Mouse (Mus musculus) T-helper 2 cell (primary cell): ENCODE measurements around the gene Mospd3.

Experiments used
- in situ Hi-C: fragments of 300-600 bp; cut with MboI, MseI; formaldehyde crosslinking; loops from one replicate; pipeline ENCODE4 v1.15.1; 2025; ENCODE audit warnings: high pct_unique_total_duplicates

The Mospd3 gene

GRCm38 (mm10) chr5:137583670-137584169, 17.1 kb downstream of the Mospd3 start:
- in situ Hi-C loops = no loop called here

DNA sequence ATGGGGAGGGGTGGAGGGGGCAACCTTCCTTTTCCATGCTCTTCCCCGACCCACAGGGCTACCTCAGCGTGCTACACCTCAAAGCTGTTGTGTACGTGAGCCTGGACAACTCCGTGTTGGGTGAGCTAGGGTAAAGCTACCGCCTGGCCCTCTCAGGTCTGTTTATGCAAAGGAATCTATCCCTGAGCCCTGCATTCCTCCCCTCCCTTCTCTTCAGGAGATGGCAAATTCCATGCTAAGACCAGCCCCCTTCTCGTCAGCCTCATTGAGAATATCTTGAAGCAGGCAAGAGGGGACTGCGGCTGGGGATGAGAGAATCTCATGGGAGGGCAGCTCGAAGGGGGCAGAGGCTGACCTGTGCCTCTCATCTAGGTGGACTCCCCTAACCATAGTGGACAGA, 18.2 kb downstream of the Mospd3 start:
- in situ Hi-C loops = no loop called here

DNA sequence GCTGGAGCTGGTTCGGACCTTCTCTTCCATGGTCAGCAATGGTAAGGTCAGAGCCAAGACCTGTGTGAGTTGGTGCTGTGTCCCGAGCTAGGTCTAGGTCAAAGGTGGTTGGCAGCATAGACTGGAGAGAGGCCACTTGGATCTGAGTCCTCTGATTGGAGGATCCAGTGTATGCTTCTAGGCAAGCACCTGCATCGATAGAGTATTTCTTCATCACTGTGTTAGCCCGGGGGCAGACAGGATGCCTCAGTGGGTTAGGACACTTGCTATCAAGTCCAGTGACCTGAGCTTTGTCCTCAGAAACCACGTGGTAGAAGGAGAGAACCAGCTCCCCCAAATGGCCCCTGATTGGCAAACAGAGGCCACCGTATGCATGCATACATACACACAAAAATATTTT, 20.6 kb downstream of the Mospd3 start:
- in situ Hi-C loops = no loop called here

- in situ Hi-C loops = no loop called here
These were observed 26.4 kb downstream of the Mospd3 start for GRCm38 (mm10) chr5:137574470-137574901.

DNA sequence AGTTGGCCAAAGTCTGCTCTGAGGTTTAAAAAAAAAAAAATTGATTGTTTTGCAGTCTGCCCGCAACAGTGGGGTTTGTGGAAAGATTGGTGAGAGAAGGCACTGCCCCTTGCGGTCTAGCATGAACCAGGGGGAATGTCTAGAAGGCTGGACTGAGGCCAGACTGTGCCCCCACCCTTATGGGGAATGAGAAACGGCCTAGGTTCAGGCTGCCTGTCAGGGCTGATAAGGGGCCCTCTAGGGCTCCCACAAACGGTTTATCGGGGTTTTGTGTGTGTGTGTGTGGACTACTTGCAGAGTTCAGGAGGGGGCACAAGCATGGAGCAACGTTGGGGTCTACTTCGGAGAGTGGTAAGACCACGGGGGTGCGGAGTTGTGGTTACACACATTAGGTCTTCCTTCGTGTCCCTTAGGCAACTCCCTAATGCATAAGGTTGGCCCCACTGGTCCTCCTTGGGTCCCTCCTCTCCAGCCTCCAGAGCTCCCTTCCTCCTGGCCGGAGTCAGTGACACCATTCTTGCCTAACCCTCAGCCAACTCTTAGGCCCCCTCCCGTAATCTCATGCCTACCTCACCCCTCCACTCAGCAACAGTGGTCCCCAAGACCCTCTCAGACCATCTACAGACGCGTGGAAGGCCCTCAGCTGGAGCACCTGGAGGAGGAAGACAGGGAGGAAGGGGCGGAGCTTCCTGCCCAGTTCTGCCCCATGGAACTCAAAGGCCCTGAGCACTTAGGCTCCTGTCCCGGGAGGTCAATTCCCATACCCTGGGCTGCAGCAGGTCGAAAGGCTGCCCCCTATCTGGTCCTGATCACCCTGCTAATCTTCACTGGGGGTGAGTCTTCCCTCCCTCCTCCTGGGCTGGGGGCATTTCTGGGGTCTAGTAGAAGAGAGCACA, 29.9 kb downstream of the Mospd3 start:
- in situ Hi-C loops = no loop called here

DNA sequence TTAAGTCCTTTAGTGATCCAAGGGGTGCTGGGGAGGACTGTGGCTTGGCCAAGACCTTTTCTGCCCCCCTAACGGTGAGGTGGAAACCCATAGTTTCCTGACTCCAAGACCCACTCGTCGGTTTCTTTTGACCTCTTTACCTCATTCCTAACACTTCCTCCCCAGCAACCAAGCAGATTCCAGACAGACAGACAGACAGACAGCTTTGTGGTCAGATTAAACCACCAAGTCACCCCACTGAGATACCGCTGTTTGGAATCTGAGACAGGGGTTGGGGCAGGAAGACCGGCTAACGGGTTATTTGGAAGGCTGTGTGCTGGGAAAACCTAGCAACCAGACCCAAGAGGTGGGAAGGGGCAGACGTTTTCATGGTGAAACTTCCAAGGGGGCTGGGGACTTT, 30.7 kb downstream of the Mospd3 start:
- in situ Hi-C loops = no loop called here

DNA sequence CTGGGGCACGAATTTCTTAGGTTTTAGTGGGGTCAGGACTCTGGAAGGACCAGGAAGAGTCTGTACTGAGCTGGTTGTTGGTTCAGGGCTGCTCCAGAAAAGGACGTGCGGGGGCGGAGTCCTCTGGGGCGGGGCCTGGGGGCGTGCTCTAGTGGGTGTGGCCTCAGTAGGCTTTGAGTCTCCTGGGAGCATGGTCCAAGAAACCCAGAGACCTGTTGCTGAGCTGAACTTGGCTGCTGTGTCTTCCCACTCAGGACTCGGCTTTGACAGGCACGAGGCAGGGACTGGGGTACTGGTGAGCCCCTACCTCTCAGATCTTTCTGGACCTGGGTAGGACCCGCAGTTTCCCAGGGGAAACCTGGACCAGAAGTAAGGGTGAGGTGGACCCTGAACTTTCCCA, 31.2 kb downstream of the Mospd3 start, which contains the start of gene Tfr2:
Gene Tfr2 (plus strand): TSS at position 176 of the 400 bp plus-strand sequence.
- in situ Hi-C loops = no loop called here

DNA sequence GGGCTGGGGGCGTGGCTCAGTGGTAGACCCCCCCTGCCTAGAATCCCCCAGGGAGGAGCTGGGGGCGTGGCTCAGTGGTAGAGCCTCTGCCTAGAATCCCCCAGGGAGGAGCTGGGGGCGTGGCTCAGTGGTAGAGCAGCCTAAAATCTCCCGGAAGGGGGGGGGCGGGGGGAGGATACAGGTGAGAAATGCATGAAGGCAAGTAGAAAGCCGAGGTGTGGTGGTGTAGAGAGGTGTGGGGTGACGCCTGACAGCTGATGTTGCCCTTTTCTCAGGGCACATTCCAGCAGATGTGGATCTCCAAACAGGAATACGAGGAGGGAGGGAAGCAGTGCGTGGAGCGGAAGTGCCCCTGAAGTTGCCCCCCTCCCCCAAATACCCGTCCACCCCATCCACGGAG, 31.8 kb downstream of the Mospd3 start:
- in situ Hi-C loops = no loop called here

DNA sequence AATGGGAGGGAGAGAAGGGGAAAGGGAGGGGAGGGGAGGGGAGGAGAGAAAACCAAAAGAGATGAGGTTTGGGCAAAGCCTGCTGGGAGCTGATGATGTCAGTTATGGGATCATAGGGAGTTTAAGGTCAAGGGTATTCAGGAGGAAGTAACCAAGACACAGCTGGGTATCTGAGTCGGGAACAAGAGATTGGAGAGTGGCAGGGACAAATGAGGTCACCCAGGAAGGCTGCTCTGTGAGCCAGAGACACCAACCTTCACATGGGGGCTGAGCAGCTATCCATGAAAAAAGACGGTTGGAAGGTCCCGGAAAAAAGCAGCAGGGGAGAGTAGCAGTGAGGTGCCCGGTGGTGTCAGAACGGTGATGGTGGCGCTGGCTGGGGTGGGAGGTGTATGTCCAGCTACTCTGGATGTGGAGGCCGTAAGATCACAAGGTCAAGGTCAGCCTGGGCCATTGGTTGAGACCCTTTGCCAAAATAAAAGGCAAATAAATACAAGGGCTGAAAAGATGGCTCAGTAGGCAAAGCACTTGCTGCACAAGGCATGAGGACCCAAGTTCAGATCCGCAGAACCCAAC, 32.5 kb downstream of the Mospd3 start:
- in situ Hi-C loops = no loop called here

DNA sequence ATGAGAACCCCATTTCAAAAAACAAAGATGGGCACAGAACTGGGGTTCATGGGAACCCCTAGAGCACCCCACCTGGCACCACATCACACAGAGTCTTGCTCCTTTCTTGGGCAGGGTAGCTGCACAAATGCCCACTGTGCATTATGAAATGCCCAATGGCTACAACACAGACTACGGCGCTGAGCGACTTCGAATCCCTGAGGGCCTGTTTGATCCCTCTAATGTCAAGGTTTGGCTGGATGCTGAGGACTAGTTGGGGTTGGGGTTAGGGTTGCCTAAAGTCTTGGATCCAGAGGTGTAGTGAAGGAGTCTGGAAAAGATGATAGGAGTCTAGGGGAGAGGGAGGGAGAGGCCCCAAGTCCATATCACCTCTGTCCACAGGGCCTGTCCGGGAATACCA, 34.4 kb downstream of the Mospd3 start:
- in situ Hi-C loops = no loop called here

DNA sequence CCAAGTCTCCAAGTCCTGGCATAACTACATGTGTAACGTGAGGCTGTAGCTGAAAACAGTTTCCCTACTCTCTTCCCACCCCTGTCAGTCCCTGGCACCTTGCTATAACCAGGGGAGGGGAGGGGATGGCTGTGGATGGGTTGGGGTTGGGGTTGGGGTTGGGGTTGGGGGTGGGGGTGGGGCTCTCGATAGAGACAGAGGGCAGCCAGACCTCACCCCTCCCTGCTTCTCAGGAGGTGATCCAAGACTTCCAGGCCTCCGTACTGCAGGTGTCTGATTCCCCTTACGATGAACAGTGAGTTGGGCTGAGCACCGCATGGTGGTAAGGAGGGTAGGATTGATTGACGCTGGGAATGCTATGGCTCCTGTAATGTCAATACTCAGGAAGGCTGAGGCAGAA, 35.1 kb downstream of the Mospd3 start:
- in situ Hi-C loops = no loop called here

DNA sequence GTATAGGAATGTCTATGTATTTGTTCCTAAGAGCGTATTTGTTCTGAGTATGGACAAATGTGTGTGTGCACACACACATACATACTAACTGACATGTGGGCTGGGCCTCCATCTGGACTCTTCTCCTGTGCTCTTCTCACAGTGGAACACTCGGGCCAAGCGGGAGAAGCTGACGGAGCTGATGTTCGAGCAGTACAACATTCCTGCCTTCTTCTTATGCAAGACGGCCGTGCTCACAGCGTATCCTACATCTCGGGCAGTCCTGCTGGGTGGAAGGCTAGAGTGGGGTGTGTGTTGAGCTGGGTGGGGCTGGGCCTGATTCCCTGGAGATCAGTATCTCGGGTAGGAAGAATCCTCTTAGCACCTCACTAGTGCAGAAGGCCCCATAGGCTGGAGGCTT, 37.9 kb downstream of the Mospd3 start:
- in situ Hi-C loops = no loop called here

DNA sequence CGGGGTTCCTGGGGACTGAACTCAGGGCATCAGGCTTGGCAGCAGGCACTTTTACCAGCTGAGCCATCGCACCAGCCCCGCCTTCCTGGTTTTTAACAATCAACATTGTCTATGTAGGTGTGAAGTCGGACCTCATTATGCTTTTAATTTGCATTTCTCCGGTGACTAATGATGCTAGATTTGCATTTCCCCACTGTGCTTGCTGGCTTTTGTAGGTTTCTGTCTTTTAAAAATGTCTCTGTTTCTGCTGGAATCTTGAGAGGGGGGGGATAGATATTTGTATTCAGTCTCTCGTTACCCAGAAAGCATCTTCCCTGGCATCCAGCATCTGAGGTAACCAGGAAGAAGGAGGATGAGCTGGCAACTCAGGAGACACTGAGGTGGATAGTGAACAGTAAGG, 39.3 kb downstream of the Mospd3 start:
- in situ Hi-C loops = no loop called here

- in situ Hi-C loops = no loop called here
These were observed 47.0 kb downstream of the Mospd3 start for GRCm38 (mm10) chr5:137553898-137554297.

GRCm38 (mm10) chr5:137553411-137553837, 47.4 kb downstream of the Mospd3 start, which contains the start of gene Actl6b:
Gene Actl6b, plus strand, starts transcription at chr5:137553517.
- in situ Hi-C loops = no loop called here

DNA sequence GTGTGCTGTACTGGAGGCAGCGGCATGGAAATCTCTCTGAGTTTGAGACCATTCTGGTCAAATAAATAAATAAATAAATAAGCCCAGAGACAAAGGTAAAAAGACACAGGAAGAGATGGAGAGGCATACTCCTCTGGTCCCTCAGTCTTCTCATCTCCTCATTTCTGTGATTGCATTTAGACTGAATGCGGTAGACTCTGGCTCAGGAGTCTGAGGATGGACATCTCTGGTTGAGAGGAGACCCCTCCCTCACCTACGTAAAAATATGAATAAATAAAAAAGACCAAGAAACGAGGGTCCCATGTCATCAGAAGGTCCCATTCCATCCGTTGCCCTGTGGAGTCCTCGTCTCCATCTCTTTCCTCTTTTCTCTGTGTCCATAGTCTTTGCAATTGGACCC, 47.9 kb downstream of the Mospd3 start:
- in situ Hi-C loops = no loop called here

DNA sequence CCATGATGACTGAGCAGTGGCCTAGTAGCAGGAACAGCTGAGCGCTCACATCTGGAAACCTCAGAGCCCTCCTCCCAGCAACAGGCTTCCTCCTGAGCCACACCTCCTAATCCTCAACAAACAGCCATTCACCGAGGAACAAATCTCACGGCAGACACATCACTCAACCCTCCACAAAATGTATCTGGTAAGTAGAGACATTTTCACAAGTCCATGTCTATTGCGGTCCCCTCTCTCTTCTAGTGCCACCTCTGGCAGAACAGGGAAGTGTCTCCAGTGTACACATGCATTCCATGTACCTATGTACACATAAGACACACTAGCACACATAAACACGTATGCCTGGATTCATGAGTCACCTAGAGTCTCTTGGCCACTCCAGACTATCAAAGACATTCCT, 49.7 kb downstream of the Mospd3 start:
- in situ Hi-C loops = no loop called here

DNA sequence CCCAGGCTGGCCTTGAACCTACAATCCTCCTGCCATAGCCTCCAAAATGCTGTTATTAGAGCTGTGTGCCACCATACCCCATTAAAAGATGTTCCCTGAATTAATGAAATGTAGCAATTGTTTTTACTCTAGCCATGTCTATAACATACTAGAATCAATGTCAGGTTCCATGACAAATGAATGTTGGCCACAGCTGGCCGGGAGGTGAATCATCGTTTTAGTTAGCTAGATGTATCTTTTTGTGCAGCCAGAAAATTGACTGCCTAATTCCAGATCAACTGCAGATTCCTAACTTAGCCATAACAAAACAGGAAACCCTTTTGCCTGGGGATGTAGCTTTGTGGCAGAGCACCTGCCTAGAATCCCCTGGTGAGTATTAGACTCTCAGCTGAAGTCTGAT, 51.0 kb downstream of the Mospd3 start:
- in situ Hi-C loops = no loop called here
